ENCODE assay signal across 20 mouse cellular contexts in genomic region chr1:161270776-161271460, GRCm38 (mm10).
"Had no signal": no experiment of that assay in that cellular context is flagged by ENCODE, and none has a peak within 500 bp of the region (broad histone marks: within the 10 kb centered on the region; RNA-seq: fewer than 3 reads in every experiment).

No protein-coding gene starts in this region.

- H3K4me3 ChIP-seq: limb, embryonic 12.5 days; limb, embryonic 15.5 days; liver, embryonic 15.5 days; midbrain, embryonic 10.5 days; midbrain, embryonic 13.5 days had no signal

- H3K4me2 ChIP-seq: limb, embryonic 12.5 days; limb, embryonic 15.5 days; liver, embryonic 11.5 days; liver, embryonic 15.5 days; lung, embryonic 14.5 days; midbrain, embryonic 13.5 days had no signal

- ATAC-seq: midbrain, embryonic 13.5 days had no signal

- H3K27me3 ChIP-seq: limb, embryonic 12.5 days; limb, embryonic 15.5 days; liver, embryonic 15.5 days; megakaryocyte, embryonic 14.5 days; midbrain, embryonic 13.5 days had no signal

- DNase-seq: kidney, adult 18-20 months; kidney, adult 9 months; kidney, postnatal 14 days; kidney, postnatal 4 days; layer of hippocampus, adult 9-11 months; layer of hippocampus, postnatal 36 days; left cerebral cortex, postnatal 4 days; lung, embryonic 14.5 days; lung, postnatal 10 days; lung, postnatal 36 days; thymus, adult 2 months; thymus, postnatal 14 days; thymus, postnatal 4 days had no signal

- H3K27ac ChIP-seq: limb, embryonic 12.5 days; limb, embryonic 15.5 days; liver, embryonic 15.5 days; midbrain, embryonic 10.5 days; midbrain, embryonic 13.5 days had no signal

- H3K9ac ChIP-seq: limb, embryonic 12.5 days; limb, embryonic 15.5 days; liver, embryonic 15.5 days; lung, embryonic 14.5 days; midbrain, embryonic 13.5 days had no signal

- H3K36me3 ChIP-seq: limb, embryonic 12.5 days; limb, embryonic 15.5 days; liver, embryonic 15.5 days; midbrain, embryonic 10.5 days; midbrain, embryonic 13.5 days had no signal

- H3K9me3 ChIP-seq: limb, embryonic 12.5 days; limb, embryonic 15.5 days; liver, embryonic 15.5 days; midbrain, embryonic 10.5 days; midbrain, embryonic 13.5 days had no signal

- H3K4me1 ChIP-seq: limb, embryonic 12.5 days; limb, embryonic 15.5 days; midbrain, embryonic 13.5 days had no signal
